Mouse (Mus musculus) midbrain, embryonic 16.5 days (tissue): Measurements from ENCODE around the gene Tufm. TPM values are rescaled to one million over a fixed set of nuclear protein-coding genes. Genes with fewer than 3 reads are reported as not detected.

Experiments
- ATAC-seq: fragments of 200-750 bp; cut with Nextera tagmentation; 2 replicates; pipeline ENCODE4 v1.8.0; 2017; ENCODE audit warnings: moderate TSS enrichment
- H3K27ac ChIP-seq: fragments of 300-500 bp; sonication (generic); 2 replicates; pipeline ENCODE4 v1.5.1; 2014; ENCODE audit warnings: mild to moderate bottlenecking, low read length, mixed read lengths
- H3K27me3 ChIP-seq: fragments of 300-500 bp; sonication (generic); 2 replicates; pipeline ENCODE4 v1.6.1; 2014; ENCODE audit warnings: low read depth, low read length, mixed read lengths; ENCODE audit not compliant: control insufficient read depth, insufficient read depth
- H3K36me3 ChIP-seq: fragments of 300-500 bp; sonication (generic); 2 replicates; pipeline ENCODE4 v1.6.1; 2014; ENCODE audit warnings: mild to moderate bottlenecking, low read length, moderate library complexity, mixed read lengths; ENCODE audit not compliant: control insufficient read depth, insufficient read depth
- H3K4me1 ChIP-seq: fragments of 300-500 bp; sonication (generic); 2 replicates; pipeline ENCODE4 v1.6.1; 2014; ENCODE audit warnings: mild to moderate bottlenecking, low read length, mixed read lengths; ENCODE audit not compliant: control insufficient read depth, insufficient read depth
- H3K4me2 ChIP-seq: fragments of 300-500 bp; sonication (generic); 2 replicates; pipeline ENCODE4 v1.6.1; 2014; ENCODE audit warnings: mild to moderate bottlenecking, low read length, mixed read lengths
- H3K4me3 ChIP-seq: fragments of 300-500 bp; sonication (generic); 2 replicates; pipeline ENCODE4 v1.5.1; 2014; ENCODE audit warnings: low read depth, mild to moderate bottlenecking, low read length, moderate library complexity, mixed read lengths
- H3K9ac ChIP-seq: fragments of 300-500 bp; sonication (generic); 2 replicates; pipeline ENCODE4 v1.6.1; 2014; ENCODE audit warnings: low read depth, low read length, mixed read lengths
- H3K9me3 ChIP-seq: fragments of 300-500 bp; sonication (generic); replicated peaks from 2 replicates; pipeline ENCODE4 v1.6.1; 2014; ENCODE audit warnings: mild to moderate bottlenecking, low read length, mixed read lengths; ENCODE audit not compliant: control insufficient read depth, poor library complexity, severe bottlenecking
- WGBS: fragments of 180-500 bp; shearing (Covaris S2); extraction: QIAGEN DNeasy Blood & Tissue Kit; methylation state at CpG from one replicate; pipeline ENCODE4 v1.1.7; 2014; 5-methylcytosine and 5-hydroxymethylcytosine counted together
- polyA plus RNA-seq: library from polyadenylated mRNA; unstranded; fragments of >200 nt; fragmentation: Nextera tagmentation; extraction: Ambion mirVana; gene quantifications from 2 replicates; pipeline ENCODE4 v1.2.1, GENCODE M21; 2015

The Tufm gene
- polyA plus RNA-seq, 1 experiment from 2014 or later = 121 TPM

DNA sequence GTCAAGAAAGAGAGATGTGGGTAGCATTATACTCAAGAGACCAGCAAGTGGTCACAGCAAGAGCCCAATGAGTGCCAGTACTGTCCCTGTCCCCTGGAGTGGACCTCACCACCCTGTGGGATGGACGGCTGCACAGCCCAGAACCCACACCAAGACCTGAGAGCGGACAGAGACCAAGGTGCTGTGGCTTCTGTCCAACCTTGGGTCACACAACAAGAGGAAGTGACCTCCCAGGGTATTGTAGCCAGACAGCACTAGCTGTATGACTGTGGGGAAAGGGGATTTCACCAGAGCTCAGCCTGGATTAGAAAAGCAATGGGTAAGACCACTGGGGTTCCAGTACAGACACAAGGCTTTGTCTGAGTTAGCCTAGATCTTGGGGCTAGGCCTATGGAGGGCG is 34.9 kb upstream of the Tufm start:
- WGBS = 94% methylated on average over 3 of the region's 3 CpGs

GRCm38 (mm10) chr7:126453861-126454260 is 33.3 kb upstream of the Tufm start:
- no peaks in the 10 kb centered on the region for H3K4me1 ChIP-seq
- no peak overlapping the region for H3K9ac ChIP-seq
- H3K27ac ChIP-seq = no peak overlapping the region
- no peak overlapping the region for H3K4me2 ChIP-seq
- H3K36me3 ChIP-seq = no peaks in the 10 kb centered on the region; the same call in 1 of the 2 replicates
- no peak overlapping the region for H3K4me3 ChIP-seq
- no peaks in the 10 kb centered on the region; the same call in 1 of the 2 replicates for H3K27me3 ChIP-seq
- ATAC-seq = no peak
- H3K9me3 ChIP-seq = no peaks in the 10 kb centered on the region
- WGBS = 81% methylated on average over 7 of the region's 7 CpGs

More for the DNA sequence above, 34.9 kb upstream of the Tufm start:
- no peaks in the 10 kb centered on the region for H3K9me3 ChIP-seq
- no peak overlapping the region for H3K4me2 ChIP-seq
- H3K36me3 ChIP-seq = peaks cover 3% of the 10 kb centered on the region; the same call in 1 of the 2 replicates
- no peak overlapping the region for H3K9ac ChIP-seq
- H3K4me3 ChIP-seq = no peak overlapping the region
- ATAC-seq = no peak
- H3K27me3 ChIP-seq = no peaks in the 10 kb centered on the region; the same call in 1 of the 2 replicates
- no peaks in the 10 kb centered on the region for H3K4me1 ChIP-seq
- no peak overlapping the region for H3K27ac ChIP-seq

DNA sequence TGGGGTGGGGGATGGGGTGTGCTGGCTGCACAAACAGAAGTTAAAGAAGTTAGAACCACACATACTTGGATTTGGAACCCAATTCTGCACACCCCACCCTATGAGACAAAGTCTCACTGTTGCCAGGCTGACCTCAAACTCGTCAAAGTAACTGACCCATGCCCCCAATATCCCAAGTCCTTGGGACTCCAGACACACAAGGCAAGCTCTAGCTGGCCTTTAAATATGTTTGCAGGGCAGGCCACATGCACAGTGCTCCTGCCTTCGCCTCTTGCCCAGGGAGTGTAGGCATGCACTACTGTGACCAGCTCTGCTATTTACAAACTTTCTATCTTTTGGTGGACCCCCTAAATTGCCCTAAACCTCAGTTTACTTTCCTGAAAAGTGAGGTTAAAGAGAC is 31.9 kb upstream of the Tufm start:
- Histone ChIP-seq H3K27ac (no peak overlapping the region), H3K4me3 (no peak overlapping the region), H3K4me1 (no peaks in the 10 kb centered on the region), H3K36me3 (no peaks in the 10 kb centered on the region), H3K4me2 (no peak overlapping the region), H3K9ac (no peak overlapping the region), H3K9me3 (no peaks in the 10 kb centered on the region), H3K27me3 (no peaks in the 10 kb centered on the region; the same call in 1 of the 2 replicates)
- WGBS = 81% methylated on average over 2 of the region's 2 CpGs
- ATAC-seq = no peak

DNA sequence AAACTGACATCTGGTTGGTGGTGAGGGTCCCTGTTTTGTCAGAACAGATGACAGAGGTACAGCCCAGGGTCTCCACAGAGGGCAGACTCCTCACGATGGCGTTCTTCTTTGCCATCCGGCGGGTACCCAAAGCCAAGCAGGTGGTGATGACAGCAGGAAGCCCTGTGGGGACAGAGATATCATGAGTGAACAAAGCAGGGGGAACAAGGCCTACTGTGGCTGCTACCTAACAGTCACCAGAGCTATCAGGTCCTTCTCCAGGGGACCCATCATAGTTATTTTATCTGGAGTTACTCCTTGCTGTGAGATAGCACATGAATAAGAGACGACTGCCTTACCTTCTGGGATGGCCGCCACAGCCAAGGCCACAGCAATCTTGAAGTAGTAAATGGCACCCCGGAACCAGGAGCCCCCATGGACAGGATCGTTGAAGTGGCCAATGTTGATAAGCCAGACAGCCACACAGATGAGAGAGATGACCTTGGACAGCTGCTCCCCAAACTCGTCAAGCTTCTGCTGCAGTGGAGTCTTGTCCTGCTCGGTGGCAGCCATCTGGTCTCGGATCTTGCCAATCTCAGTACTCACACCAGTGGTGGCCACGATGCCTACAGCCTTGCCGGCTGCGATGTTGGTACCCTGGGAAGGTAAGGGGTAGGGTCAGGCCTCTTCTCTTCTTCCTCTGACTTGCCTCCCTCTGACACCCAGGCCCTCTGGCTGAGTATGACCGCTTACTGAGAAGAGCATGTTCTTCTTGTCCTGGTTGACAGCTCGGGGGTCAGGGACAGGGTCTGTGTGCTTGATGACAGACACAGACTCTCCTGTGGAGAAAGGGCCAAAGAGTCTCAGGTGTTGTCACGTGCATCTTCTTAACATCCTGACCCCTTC is 30.5 kb upstream of the Tufm start:
- ATAC-seq = no peak
- WGBS = 91% methylated on average over 17 of the region's 17 CpGs
- Histone ChIP-seq H3K9me3 (no peaks in the 10 kb centered on the region), H3K27me3 (no peaks in the 10 kb centered on the region; the same call in 1 of the 2 replicates), H3K27ac (no peak overlapping the region), H3K36me3 (no peaks in the 10 kb centered on the region), H3K4me3 (no peak overlapping the region), H3K4me2 (no peak overlapping the region), H3K4me1 (no peaks in the 10 kb centered on the region), H3K9ac (no peak overlapping the region)

- 75% methylated on average over 5 of the region's 5 CpGs for WGBS
- no peaks in the 10 kb centered on the region for H3K4me1 ChIP-seq
Measured at GRCm38 (mm10) chr7:126458225-126458624, 28.9 kb upstream of the Tufm start.

DNA sequence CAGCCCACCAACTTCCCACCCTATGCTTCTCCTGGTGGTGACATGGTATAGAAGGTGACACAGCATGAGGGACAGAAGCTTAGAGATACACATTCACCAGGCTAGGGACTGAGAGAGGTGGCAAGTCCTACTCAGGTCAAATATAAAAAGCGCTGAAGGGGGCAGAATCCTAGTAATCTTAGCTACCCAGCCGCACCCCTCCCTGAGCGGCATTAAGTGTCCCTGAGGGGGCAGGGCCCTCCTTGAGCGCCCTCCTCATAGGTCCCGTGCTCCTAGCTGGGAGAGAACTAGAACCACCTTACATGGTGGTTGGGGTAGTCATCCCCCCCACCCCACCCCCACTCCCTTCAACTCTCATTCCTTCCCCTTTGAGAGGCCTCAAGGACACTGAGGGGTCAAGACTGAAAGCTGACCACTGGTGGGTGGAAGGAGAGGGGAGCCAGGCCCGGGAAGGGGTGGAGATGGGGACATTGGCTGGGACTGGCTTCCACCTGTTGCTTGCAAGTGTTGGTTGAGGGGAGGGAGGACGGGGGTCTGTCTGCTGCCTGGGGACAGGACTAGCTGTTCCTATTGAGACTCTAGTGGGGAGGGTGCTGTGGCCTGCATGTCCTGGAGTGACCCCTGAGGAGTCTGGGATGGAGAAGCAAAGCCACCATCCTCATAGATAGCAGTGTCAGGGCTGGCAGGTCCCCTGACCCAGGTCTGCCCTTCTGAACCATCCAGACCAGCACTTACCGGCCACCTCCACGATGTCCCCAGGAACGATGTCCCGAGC is 28.1 kb upstream of the Tufm start:
- Histone ChIP-seq H3K36me3 (no peaks in the 10 kb centered on the region), H3K4me3 (no peak overlapping the region), H3K9me3 (no peaks in the 10 kb centered on the region), H3K4me1 (no peaks in the 10 kb centered on the region), H3K27me3 (no peaks in the 10 kb centered on the region; the same call in 1 of the 2 replicates), H3K9ac (no peak overlapping the region), H3K27ac (no peak overlapping the region), H3K4me2 (no peak overlapping the region)
- no peak for ATAC-seq
- 84% methylated on average over 11 of the region's 11 CpGs for WGBS

More at GRCm38 (mm10) chr7:126458225-126458624, 28.9 kb upstream of the Tufm start:
- Histone ChIP-seq H3K4me3 (no peak overlapping the region), H3K9me3 (no peaks in the 10 kb centered on the region), H3K27me3 (no peaks in the 10 kb centered on the region; the same call in 1 of the 2 replicates), H3K36me3 (no peaks in the 10 kb centered on the region), H3K9ac (no peak overlapping the region), H3K27ac (no peak overlapping the region), H3K4me2 (no peak overlapping the region)
- ATAC-seq = no peak

GRCm38 (mm10) chr7:126460623-126461399 is 26.4 kb upstream of the Tufm start:
- H3K4me3 ChIP-seq = no peak overlapping the region
- no peaks in the 10 kb centered on the region for H3K4me1 ChIP-seq
- 52% methylated on average over 10 of the region's 10 CpGs for WGBS
- H3K4me2 ChIP-seq = no peak overlapping the region
- H3K27me3 ChIP-seq = no peaks in the 10 kb centered on the region
- no peak for ATAC-seq
- H3K9me3 ChIP-seq = no peaks in the 10 kb centered on the region
- H3K36me3 ChIP-seq = no peaks in the 10 kb centered on the region
- H3K27ac ChIP-seq = no peak overlapping the region
- no peak overlapping the region for H3K9ac ChIP-seq

DNA sequence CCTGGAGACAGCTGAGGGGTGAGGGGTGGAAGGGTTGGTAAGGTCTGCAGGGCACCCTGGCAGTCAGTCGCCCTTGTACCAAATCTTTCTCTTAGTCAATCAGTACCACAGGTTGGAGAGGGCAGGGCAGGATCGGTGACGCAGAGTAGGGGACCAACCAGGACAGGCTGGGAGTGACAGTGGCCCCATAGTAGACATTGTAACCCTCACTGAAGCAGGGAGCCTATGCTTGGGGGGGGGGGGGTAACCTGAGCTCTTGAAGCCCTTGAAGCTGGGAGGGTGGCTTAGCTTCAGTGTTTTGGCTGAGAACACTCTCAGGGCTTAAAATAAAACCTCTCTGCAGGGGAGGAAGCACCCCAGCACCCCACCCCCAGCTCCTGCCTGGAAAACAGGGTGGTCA is 25.5 kb upstream of the Tufm start:
- Histone ChIP-seq H3K36me3 (peaks cover 4% of the 10 kb centered on the region), H3K4me1 (no peaks in the 10 kb centered on the region), H3K27me3 (no peaks in the 10 kb centered on the region), H3K9ac (peak overlapping the region; percentile 24; the same call in 1 of the 2 replicates), H3K27ac (no peak overlapping the region), H3K4me2 (no peak overlapping the region), H3K4me3 (no peak overlapping the region), H3K9me3 (no peaks in the 10 kb centered on the region)
- ATAC-seq = no peak
- 67% methylated on average over 3 of the region's 3 CpGs for WGBS
